Mouse (Mus musculus) kidney, embryonic 15.5 days (tissue): ENCODE results near the gene Bzw1. TPM values are rescaled to one million over a fixed set of nuclear protein-coding genes. Genes with fewer than 3 reads are reported as not detected.
A peak's percentile ranks its signal among the peaks of the same experiment; 100 is the strongest.

ENCODE experiments used
- ATAC-seq: fragments of 200-750 bp; cut with Nextera tagmentation; replicated peaks from 2 replicates; pipeline ENCODE4 v1.8.0; 2017; ENCODE audit warnings: moderate TSS enrichment; ENCODE audit not compliant: low FRiP score
- H3K27ac ChIP-seq: fragments of 300-500 bp; sonication (generic); 2 replicates; pipeline ENCODE4 v1.5.1; 2015; ENCODE audit warnings: mild to moderate bottlenecking, inconsistent platforms
- H3K27me3 ChIP-seq: fragments of 300-500 bp; sonication (generic); 2 replicates; pipeline ENCODE4 v1.6.1; 2015; ENCODE audit warnings: inconsistent platforms
- H3K36me3 ChIP-seq: fragments of 300-500 bp; sonication (generic); 2 replicates; pipeline ENCODE4 v1.6.1; 2015; ENCODE audit warnings: inconsistent platforms
- H3K4me1 ChIP-seq: fragments of 300-500 bp; sonication (generic); 2 replicates; pipeline ENCODE4 v1.6.1; 2015; ENCODE audit warnings: inconsistent platforms
- H3K4me2 ChIP-seq: fragments of 300-500 bp; sonication (generic); 2 replicates; pipeline ENCODE4 v1.6.1; 2015; ENCODE audit warnings: moderate library complexity, mild to moderate bottlenecking, inconsistent platforms
- H3K4me3 ChIP-seq: fragments of 300-500 bp; sonication (generic); replicated peaks from 2 replicates; pipeline ENCODE4 v1.5.1; 2015; ENCODE audit warnings: mild to moderate bottlenecking, inconsistent platforms
- H3K9ac ChIP-seq: fragments of 300-500 bp; sonication (generic); 2 replicates; pipeline ENCODE4 v1.6.1; 2015; ENCODE audit warnings: mild to moderate bottlenecking, inconsistent platforms
- H3K9me3 ChIP-seq: fragments of 300-500 bp; sonication (generic); replicated peaks from 2 replicates; pipeline ENCODE4 v1.6.1; 2016; ENCODE audit warnings: inconsistent platforms
- WGBS: fragments of 180-500 bp; shearing (Covaris S2); methylation state at CpG from one replicate; pipeline ENCODE4 v1.1.7; 2015; ENCODE audit warnings: mixed read lengths; 5-methylcytosine and 5-hydroxymethylcytosine counted together
- polyA plus RNA-seq: library from polyadenylated mRNA; unstranded; fragments of >200 nt; fragmentation: Nextera tagmentation; extraction: Ambion mirVana; gene quantifications from 2 replicates; pipeline ENCODE4 v1.2.1, GENCODE M21; 2015

The Bzw1 gene
- polyA plus RNA-seq, 1 experiment from 2014 or later = 367 TPM

- Histone ChIP-seq H3K4me3 (0 out of 2 replicates have a peak overlapping the region, but pooled peaks have one; percentile 89), H3K27ac (no peak overlapping the region), H3K27me3 (no peaks in the 10 kb centered on the region), H3K9ac (no peak overlapping the region), H3K36me3 (peaks cover 17% of the 10 kb centered on the region), H3K9me3 (no peaks in the 10 kb centered on the region), H3K4me2 (no peak overlapping the region), H3K4me1 (peaks cover 22% of the 10 kb centered on the region)
- no peak for ATAC-seq
- WGBS = 88% methylated on average over 3 of the region's 3 CpGs
These were observed 31.9 kb downstream of the Bzw1 start for GRCm38 (mm10) chr1:58424551-58424950.

DNA sequence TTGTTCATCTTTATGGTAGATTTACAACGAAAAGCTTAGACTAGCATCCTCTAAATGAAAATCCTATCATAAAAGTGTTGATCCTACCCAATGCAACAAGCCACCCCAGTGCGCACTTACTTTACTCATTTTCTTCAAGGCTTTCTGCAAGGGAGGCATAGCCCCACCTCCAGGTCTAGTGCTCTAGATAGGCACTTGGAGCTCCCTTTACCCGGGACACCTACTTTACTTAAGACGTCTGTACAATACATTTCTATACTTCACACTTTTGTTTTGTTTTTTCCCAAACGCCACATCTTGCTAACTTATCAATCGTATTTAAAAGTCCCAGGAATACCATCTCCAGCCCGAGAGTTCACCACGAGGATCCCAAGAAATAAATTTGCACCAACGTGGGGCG, 52.0 kb downstream of the Bzw1 start:
- peaks cover 49% of the 10 kb centered on the region for H3K36me3 ChIP-seq
- ATAC-seq = peak; percentile 19; the same call in 1 of the 2 replicates
- H3K27me3 ChIP-seq = no peaks in the 10 kb centered on the region
- no peaks in the 10 kb centered on the region for H3K9me3 ChIP-seq
- peak overlapping the region; percentile 75 for H3K4me2 ChIP-seq
- H3K4me3 ChIP-seq = peak overlapping the region; percentile 62
- peak overlapping the region; percentile 72 for H3K9ac ChIP-seq
- H3K4me1 ChIP-seq = peaks cover 26% of the 10 kb centered on the region
- WGBS = 9% methylated on average over 10 of the region's 10 CpGs
- H3K27ac ChIP-seq = peak overlapping the region; percentile 94

GRCm38 (mm10) chr1:58445143-58445722, 52.5 kb downstream of the Bzw1 start, which contains the start of the genes Nif3l1 and Ppil3:
Gene Nif3l1 (plus strand): TSS chr1:58445151.
Gene Ppil3 (minus strand): TSS chr1:58445486.
- Histone ChIP-seq H3K27me3 (no peaks in the 10 kb centered on the region), H3K4me1 (peaks cover 26% of the 10 kb centered on the region), H3K9me3 (no peaks in the 10 kb centered on the region), H3K36me3 (peaks cover 46% of the 10 kb centered on the region), H3K4me2 (peak within 1 kb of the TSS; percentile 75), H3K9ac (peak within 1 kb of the TSS; percentile 72), H3K4me3 (peak within 1 kb of the TSS; percentile 62), H3K27ac (peak within 1 kb of the TSS; percentile 94)
- peak; percentile 97 for ATAC-seq
- 0% methylated on average over 33 of the region's 33 CpGs for WGBS

- peak overlapping the region; percentile 72 for H3K9ac ChIP-seq
- no peaks in the 10 kb centered on the region for H3K9me3 ChIP-seq
- peaks cover 26% of the 10 kb centered on the region for H3K4me1 ChIP-seq
- H3K27ac ChIP-seq = peak overlapping the region; percentile 94
- H3K4me2 ChIP-seq = peak overlapping the region; percentile 75
- no peaks in the 10 kb centered on the region for H3K27me3 ChIP-seq
- H3K4me3 ChIP-seq = peak overlapping the region; percentile 62
- peaks cover 46% of the 10 kb centered on the region for H3K36me3 ChIP-seq
- WGBS = 6% methylated on average over 11 of the region's 11 CpGs
- no peak for ATAC-seq
These were observed 53.2 kb downstream of the Bzw1 start for GRCm38 (mm10) chr1:58445861-58446260.

GRCm38 (mm10) chr1:58447766-58448165, 55.1 kb downstream of the Bzw1 start:
- no peak overlapping the region for H3K9ac ChIP-seq
- WGBS = 78% methylated on average over 7 of the region's 7 CpGs

GRCm38 (mm10) chr1:58448396-58448795, 55.7 kb downstream of the Bzw1 start:
- no peak overlapping the region for H3K27ac ChIP-seq
- no peaks in the 10 kb centered on the region for H3K27me3 ChIP-seq
- ATAC-seq = no peak
- no peak overlapping the region for H3K4me3 ChIP-seq
- peaks cover 26% of the 10 kb centered on the region for H3K4me1 ChIP-seq
- no peak overlapping the region for H3K9ac ChIP-seq
- 83% methylated on average over 7 of the region's 7 CpGs for WGBS
- no peaks in the 10 kb centered on the region for H3K9me3 ChIP-seq
- peaks cover 52% of the 10 kb centered on the region for H3K36me3 ChIP-seq
- no peak overlapping the region for H3K4me2 ChIP-seq

More at GRCm38 (mm10) chr1:58447766-58448165, 55.1 kb downstream of the Bzw1 start:
- Histone ChIP-seq H3K4me1 (peaks cover 26% of the 10 kb centered on the region), H3K36me3 (peaks cover 46% of the 10 kb centered on the region), H3K27me3 (no peaks in the 10 kb centered on the region), H3K4me3 (no peak overlapping the region), H3K9me3 (no peaks in the 10 kb centered on the region), H3K4me2 (no peak overlapping the region), H3K27ac (no peak overlapping the region)
- ATAC-seq = no peak

- Histone ChIP-seq H3K4me1 (no peaks in the 10 kb centered on the region), H3K9me3 (no peaks in the 10 kb centered on the region), H3K27ac (no peak overlapping the region), H3K9ac (no peak overlapping the region), H3K4me2 (no peak overlapping the region), H3K27me3 (no peaks in the 10 kb centered on the region), H3K4me3 (no peak overlapping the region), H3K36me3 (peaks cover 94% of the 10 kb centered on the region)
- ATAC-seq = no peak
- WGBS = 83% methylated on average over 6 of the region's 6 CpGs
These were observed 61.6 kb downstream of the Bzw1 start for GRCm38 (mm10) chr1:58454316-58454715.

Other genes starting within 250 kb of the Bzw1 start
- 0.05 and 0.60 TPM in 2 replicates for gene Aox4, start 182.5 kb upstream of the Bzw1 start, polyA plus RNA-seq
- gene Aox2, start 114.6 kb upstream of the Bzw1 start, polyA plus RNA-seq = 0.08 and 0.12 TPM in 2 replicates
- gene Clk1, start 31.2 kb downstream of the Bzw1 start, polyA plus RNA-seq = 185 and 199 TPM in 2 replicates
- gene Nif3l1, start 52.3 kb downstream of the Bzw1 start, polyA plus RNA-seq = 44.7 and 46.7 TPM in 2 replicates
- 52.0 and 58.5 TPM in 2 replicates for gene Ppil3, start 52.6 kb downstream of the Bzw1 start, polyA plus RNA-seq
- gene Orc2, start 112.2 kb downstream of the Bzw1 start, polyA plus RNA-seq = 31.7 and 33.3 TPM in 2 replicates
- 8.5 and 9.8 TPM in 2 replicates for gene Fam126b, start 193.4 kb downstream of the Bzw1 start, polyA plus RNA-seq
- 181 and 206 TPM in 2 replicates for gene Ndufb3, start 193.5 kb downstream of the Bzw1 start, polyA plus RNA-seq